Mouse (Mus musculus): ENCODE measurements around the gene Gm20388.

- no peak for TF ChIP-seq CTCF (conservative IDR thresholded peaks at IDR 0.05; ENCODE audit: insufficient read depth, insufficient read length, low read depth, low read length)
- no peak for TF ChIP-seq POLR2A (IDR thresholded peaks at IDR 0.05; ENCODE audit: low read depth, low read length)
These were observed 1218.1 kb downstream of the Gm20388 start for GRCm38 (mm10) chr8:121128531-121129264.

All from kidney, adult 2 months (tissue).